Mouse (Mus musculus): ENCODE measurements around the gene 1700020A23Rik. TPM values are rescaled to one million over a fixed set of nuclear protein-coding genes. Genes with fewer than 3 reads are reported as not detected.

Gene 1700020A23Rik
- total RNA-seq, 2 experiments from 2014 or later: not detected

DNA sequence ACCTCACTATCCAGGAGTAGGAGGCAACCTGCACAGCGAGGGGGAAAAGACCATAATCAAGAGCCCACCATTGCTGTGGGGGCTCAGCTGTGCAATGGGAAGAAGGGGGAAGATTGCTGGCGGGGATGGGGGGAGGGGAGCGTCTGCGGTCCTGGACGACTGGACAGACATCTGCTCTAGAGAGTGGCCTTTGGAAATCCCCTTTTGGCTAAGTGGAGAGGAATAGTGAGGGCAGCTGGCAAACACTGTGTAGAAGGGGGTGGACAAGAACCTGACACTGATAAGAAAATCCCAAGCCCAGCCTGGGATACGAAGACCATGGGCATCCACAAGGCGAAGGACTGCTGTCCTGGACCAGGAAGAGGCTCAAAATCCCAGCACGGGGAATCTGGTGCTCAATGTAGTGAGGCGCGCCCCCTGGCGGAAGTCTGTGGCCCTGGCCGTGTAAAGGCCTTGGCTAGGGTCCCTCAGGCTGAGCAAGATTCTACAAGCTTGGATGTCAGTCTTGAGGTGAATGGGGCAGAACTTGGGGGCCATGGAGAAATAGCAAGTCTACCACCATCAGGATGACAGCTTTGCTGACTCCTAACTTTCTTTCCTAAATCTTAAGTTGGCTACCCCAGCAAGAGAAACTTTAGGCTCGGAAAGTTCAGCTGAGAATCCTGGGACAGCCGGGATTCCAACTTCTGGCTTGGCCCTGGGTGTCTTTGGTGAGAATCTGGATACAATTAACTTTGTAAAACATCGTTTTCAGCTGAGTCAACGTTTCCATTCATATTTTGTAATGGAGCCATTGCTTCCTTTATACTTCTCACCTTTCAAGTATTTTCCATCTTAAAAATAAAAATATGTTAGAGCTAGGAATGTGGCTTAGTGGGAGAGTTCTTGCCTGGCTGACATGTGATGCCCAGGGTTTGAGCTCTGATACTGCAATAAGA, 6.8 kb downstream of the 1700020A23Rik start:
- peak; percentile 88 for DNase-seq (ENCODE audit: low spot score)

GRCm38 (mm10) chr2:130412775-130413174, 7.7 kb downstream of the 1700020A23Rik start:
- DNase-seq (ENCODE audit: low spot score): no peak

- DNase-seq (ENCODE audit: low spot score): no peak
Observed at GRCm38 (mm10) chr2:130414094-130414856, 9.2 kb downstream of the 1700020A23Rik start.

GRCm38 (mm10) chr2:130421781-130422620, 16.9 kb downstream of the 1700020A23Rik start:
- no peak for DNase-seq (ENCODE audit: low spot score)

- DNase-seq (ENCODE audit: low spot score): peak; percentile 66
Observed at GRCm38 (mm10) chr2:130423397-130424125, 18.5 kb downstream of the 1700020A23Rik start.

- peak; percentile 92 for DNase-seq (ENCODE audit: low spot score)
Observed at GRCm38 (mm10) chr2:130424126-130424853, 19.2 kb downstream of the 1700020A23Rik start, which contains the start of the genes Vps16 and Pced1a. TSS of gene Vps16 (plus strand) at chr2:130424339. TSS of gene Pced1a (minus strand) at chr2:130424701.

DNA sequence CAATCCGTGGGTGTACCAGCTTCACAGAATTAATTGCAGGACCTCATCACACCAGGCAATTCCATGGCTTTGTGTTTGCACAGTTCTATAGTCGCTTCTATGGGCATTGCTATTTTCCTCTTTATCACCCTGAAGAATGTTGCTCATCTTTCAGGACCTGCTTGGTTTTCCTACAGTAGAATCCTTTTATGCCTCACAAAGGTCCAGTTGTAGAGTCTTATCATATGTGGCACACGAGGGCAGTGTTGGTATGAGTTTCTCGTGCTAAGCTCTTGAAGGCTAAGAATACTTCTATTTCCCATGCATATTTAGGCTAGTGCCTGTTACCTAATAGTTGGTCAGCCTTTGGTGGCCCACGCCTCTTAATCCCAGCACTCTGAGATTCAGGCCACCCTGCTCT, 20.1 kb downstream of the 1700020A23Rik start:
- no peak for DNase-seq (ENCODE audit: low spot score)

DNA sequence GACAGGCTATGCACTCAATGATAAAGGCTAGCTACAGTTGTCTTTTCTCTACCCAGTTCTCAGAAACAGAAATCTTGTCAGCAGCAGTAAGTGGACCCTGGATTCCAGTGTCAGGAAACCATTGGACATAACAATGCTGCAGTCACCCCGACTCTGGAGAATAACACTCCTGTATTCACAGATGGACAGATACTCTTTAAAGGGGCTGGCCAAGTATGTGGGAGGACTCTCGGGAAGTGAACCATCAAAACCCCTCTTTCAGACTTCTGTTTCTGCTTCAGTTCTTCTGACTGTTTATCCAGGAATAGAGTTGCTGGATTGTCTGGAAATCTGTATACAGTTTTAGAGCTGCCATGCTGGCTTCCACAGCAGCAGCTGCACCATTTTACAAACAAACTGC, 24.8 kb downstream of the 1700020A23Rik start:
- DNase-seq (ENCODE audit: low spot score): no peak

DNA sequence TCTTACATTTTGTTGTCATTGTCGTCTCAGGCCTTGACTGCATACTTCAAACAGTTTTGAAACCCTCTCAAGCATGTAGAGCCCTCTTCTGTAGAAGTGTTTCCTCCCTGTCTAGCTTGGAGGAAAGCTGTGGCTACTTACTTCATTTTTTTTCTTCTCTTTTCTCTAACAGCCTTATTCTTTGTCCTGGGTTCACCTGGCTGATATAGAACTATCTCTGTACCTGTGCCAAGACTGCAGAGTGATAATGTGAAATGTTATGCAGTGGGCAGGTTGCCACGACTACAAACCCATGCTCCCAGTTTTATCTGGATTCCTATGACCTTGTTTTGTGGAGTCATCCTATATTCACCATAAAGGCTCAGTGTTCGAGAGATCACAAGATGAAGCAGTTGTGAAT, 25.4 kb downstream of the 1700020A23Rik start:
- DNase-seq (ENCODE audit: low spot score): no peak

DNA sequence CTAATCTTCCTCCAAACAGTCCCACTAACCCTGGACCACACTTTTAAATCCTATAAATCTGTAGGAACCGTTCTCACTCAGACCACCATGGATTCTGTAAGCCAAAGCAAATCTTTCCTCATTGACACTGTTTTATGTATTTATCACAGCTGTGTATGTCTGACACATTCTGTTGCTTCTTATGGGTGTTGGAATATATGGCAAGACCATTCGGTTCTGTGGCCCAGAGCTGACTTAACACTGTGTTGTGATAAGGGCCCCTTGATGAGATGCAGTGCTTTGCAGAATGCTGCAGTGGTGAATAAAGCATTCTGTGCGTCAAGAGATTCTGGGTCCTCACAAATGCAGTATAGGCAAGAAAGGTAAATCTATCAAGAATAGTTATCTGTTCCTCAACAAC, 27.1 kb downstream of the 1700020A23Rik start:
- no peak for DNase-seq (ENCODE audit: low spot score)

GRCm38 (mm10) chr2:130433152-130433551, 28.1 kb downstream of the 1700020A23Rik start:
- peak; percentile 48 for DNase-seq (ENCODE audit: low spot score)

- DNase-seq (ENCODE audit: low spot score): no peak
Observed at GRCm38 (mm10) chr2:130436769-130437168, 31.7 kb downstream of the 1700020A23Rik start.

DNA sequence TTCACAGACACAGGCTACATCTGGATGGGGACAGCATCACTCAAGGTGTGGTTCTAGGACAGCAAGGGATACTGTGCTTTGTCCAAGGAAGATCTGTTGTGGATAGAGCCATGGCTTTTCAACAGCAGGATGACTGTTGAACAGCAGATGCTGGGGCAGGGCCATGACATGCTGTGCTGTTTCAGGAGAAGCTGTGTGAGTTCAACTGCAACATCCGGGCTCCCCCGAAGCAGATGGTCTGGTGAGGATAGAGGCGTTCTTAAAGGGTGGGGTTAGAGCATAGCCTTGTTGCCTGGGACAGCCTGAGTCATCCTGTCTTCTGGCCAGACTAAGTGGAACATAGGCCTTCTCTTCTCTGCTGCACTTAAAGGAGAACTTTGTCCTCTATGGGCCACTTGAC, 33.8 kb downstream of the 1700020A23Rik start:
- no peak for DNase-seq (ENCODE audit: low spot score)

DNA sequence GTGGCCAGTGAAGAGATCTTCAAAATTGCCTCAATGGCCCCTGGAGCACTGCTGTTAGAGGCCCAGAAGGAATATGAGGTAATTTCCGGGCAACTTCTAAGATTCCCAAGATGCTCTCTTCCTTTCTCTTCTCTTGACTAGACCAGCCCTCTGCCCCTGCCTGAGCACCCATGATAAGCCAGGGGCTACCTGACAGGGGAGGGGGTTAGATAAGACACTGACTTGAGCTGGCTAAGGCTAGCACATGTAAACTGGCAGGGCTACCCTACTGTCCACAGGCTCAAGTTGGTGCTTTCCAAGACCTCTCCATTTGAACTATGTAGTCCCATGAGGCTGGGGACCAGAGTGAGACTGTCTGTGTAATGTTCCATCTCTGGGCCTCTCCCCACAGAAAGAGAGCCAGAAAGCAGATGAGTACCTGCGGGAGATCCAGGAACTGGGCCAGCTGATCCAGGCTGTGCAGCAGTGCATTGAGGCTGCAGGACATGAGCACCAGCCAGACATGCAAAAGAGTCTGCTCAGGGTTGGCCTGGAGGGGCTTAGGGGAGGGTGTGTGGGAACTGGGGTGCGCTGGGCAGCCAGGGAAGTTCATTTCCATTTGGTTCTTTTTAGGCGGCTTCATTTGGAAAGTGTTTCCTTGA, 34.9 kb downstream of the 1700020A23Rik start:
- DNase-seq (ENCODE audit: low spot score): no peak

- DNase-seq (ENCODE audit: low spot score): no peak
Observed at GRCm38 (mm10) chr2:130442162-130442561, 37.1 kb downstream of the 1700020A23Rik start.

DNA sequence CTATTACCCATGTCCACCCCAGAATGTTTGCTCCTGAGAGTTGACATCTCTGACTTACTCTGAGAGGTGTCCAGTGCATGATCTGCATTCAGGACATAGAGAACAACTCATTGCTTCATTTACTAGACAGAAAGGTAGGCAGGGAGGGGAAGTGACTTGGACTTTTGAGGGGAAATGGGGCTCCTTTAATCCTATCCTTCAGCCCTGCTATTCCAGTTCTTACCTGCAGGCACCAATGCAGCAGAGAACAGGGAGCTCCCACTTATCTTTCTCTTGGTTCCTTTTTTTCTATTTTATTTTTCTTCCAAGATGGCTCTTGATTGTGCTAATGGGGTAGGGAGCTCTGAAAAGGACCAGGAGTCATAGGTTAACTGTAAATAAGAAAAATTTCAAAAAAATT, 43.4 kb downstream of the 1700020A23Rik start:
- DNase-seq (ENCODE audit: low spot score): no peak

- peak; percentile 25 for DNase-seq (ENCODE audit: low spot score)
Observed at GRCm38 (mm10) chr2:130449021-130449793, 44.1 kb downstream of the 1700020A23Rik start.

GRCm38 (mm10) chr2:130449794-130450433, 44.9 kb downstream of the 1700020A23Rik start, which contains the start of gene Ptpra:
TSS of gene Ptpra (plus strand) at chr2:130450278.
- peak; percentile 91 for DNase-seq (ENCODE audit: low spot score)
